Mouse (Mus musculus) heart, postnatal 10 days (tissue): ENCODE measurements around the gene Gm20489. TPM values are rescaled to one million over a fixed set of nuclear protein-coding genes. Genes with fewer than 3 reads are reported as not detected.

Source experiments
- DNase-seq, 2 experiments: peaks; one replicate each; pipeline ENCODE4 v3.0.0; 2021
- intact Hi-C: fragments of 180-260 bp; cut with DNase I; formaldehyde crosslinking; loops from one replicate; pipeline ENCODE4 v1.15.1; 2025
- total RNA-seq, 2 experiments: library from RNA; stranded (reverse); gene quantifications; 2 replicates each; pipeline ENCODE4 v1.2.3; 2021

The Gm20489 gene
- not detected for total RNA-seq

DNA sequence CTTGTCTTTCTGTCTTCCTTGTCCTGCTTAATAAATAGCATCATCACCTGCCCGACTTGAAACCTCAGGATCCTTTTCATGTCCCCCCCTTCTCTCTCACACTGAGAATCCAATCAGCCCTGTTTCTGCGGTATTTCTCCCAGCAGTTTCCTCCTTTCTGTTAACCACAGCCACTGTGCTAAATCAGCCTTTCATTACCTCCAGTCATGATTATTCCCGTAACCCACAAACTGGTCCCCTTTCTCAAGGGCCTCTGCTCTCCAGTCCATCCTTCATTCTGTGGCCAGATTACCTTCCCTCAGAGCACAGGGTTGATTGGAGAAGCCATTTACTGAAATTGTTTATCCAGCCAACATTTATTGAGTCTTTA, at the start of gene Gm20489:
TSS of gene Gm20489 (minus strand) at position 269 of the 370 bp plus-strand sequence.
- no peak for DNase-seq
- intact Hi-C loops = no loop called here

GRCm38 (mm10) chrX:101313625-101314359, 45.0 kb upstream of the Gm20489 start:
- DNase-seq = no peak
- intact Hi-C loops = no loop called here

DNA sequence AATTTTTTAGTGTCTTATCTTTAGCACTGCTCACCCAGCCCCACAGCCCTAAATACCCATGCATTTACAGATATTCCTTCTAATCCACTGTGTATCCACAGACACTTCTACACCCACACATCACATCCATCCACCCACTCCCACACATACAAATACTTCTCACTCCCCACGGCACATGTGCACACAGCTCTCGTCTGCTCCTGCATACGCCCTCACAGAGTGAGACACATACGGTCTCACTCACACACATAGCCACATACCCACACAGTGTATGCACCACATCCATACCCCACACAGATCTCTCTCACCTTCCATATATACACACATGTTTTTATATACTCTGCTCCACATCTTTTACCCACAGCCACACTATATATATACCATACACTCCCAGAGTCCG, 40.5 kb upstream of the Gm20489 start:
- intact Hi-C loops = no loop called here
- DNase-seq = no peak

DNA sequence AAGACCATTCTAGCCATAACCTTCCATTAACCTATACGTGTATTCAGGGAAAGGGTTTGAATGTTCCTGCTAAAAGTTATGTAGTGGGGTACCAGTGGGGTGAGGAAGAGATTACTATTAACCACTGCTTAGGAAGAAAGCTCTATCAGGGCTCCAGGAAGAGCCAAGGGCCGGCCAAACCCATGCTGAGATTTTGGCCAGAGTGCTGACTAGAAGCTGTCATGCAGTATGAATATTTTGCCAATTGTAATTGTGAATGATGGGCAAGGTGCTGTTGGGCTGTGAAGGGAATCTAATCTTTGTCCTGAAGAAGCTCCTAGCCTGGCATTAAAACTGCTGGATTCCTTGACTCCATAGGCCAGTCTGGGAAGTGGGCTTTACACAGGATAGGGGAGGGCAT, 35.8 kb upstream of the Gm20489 start:
- intact Hi-C loops = no loop called here
- DNase-seq = no peak

GRCm38 (mm10) chrX:101301654-101302053, 32.8 kb upstream of the Gm20489 start:
- intact Hi-C loops = no loop called here
- DNase-seq = no peak

- intact Hi-C loops = no loop called here
- peak in 1 of 2 experiments; percentile 18 for DNase-seq
Observed at GRCm38 (mm10) chrX:101300427-101301030, 31.7 kb upstream of the Gm20489 start.

- DNase-seq = no peak
- intact Hi-C loops = no loop called here
Observed at GRCm38 (mm10) chrX:101299473-101300426, 30.9 kb upstream of the Gm20489 start.

GRCm38 (mm10) chrX:101299055-101299454, 30.2 kb upstream of the Gm20489 start, which contains the start of gene Nlgn3:
Nlgn3 (plus strand) TSS chrX:101299168.
- DNase-seq = no peak

GRCm38 (mm10) chrX:101290111-101290510, 21.3 kb upstream of the Gm20489 start:
- DNase-seq = no peak

More at GRCm38 (mm10) chrX:101299055-101299454, 30.2 kb upstream of the Gm20489 start, which contains the start of gene Nlgn3:
- intact Hi-C loops = no loop called here

DNA sequence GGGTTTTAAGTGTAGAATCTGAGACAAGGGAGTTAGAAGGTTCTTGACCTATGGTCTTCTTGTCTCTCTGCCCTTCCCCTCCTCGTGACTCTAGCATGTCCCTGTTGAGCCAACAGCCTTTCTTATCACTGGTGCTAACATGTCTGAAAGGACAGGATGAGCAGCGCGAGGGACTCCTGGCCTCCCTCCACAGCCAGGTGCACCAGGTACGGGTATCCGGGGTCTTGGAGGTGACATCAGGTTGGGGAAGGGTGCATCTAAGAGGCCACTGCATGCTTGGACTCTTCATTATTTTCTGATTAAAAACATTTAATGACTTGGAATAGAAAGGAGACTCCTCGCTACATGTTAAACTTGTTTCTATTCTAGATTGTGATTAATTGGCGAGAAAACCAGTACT, 20.2 kb upstream of the Gm20489 start:
- intact Hi-C loops = no loop called here
- DNase-seq = no peak

More at GRCm38 (mm10) chrX:101290111-101290510, 21.3 kb upstream of the Gm20489 start:
- intact Hi-C loops = no loop called here

GRCm38 (mm10) chrX:101288432-101288831, 19.6 kb upstream of the Gm20489 start:
- intact Hi-C loops = no loop called here
- DNase-seq = no peak

DNA sequence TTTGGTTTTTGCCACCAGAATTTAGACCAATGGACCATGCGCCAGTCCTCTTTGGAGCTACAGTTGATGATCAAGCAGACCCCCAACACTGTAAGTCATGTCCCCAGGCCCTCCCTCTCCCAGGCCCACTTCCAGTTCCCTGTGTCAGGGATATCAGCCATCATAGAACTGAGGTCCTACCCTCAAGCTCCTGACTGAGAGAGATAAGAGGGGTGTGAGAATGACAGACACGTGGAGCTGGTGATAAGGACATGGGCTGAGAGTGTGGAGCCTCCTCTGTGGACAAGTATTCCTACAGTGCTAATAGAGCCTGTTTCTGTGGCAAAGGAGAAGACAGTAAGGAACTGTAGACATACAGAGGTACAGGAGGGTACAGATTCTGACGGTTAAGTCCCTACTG, 18.7 kb upstream of the Gm20489 start:
- DNase-seq = no peak
- intact Hi-C loops = no loop called here

- no peak for DNase-seq
- intact Hi-C loops = loop anchor here (1.0 kb wide), 1 partner anchor 154 kb away; no protein-coding TSS in a partner anchor
Observed at GRCm38 (mm10) chrX:101285953-101286670, 17.3 kb upstream of the Gm20489 start.

GRCm38 (mm10) chrX:101285534-101285933, 16.7 kb upstream of the Gm20489 start:
- intact Hi-C loops = loop anchor here (1.0 kb wide), 1 partner anchor 153 kb away; no protein-coding TSS in a partner anchor
- DNase-seq = peak; percentile 34 to 62

DNA sequence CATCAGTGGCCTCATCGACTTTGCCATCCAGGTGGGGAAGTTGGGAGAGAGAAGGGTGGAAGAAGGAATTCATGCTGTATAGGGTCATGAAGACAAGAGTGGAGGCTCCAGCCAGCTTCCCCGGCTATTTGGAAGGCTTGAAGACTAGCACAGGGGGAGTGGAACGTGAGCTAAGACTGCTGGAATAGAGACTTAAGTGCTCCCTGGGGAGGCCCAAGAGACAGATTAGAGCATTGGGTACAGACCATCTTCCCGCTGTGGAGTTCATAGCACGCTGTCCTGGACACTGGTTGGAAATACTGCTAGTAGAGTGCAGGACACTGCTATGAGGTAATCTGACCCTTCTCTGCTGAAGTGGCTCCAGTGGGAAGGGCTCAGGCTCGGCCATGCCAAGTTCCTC, 14.0 kb upstream of the Gm20489 start:
- intact Hi-C loops = no loop called here
- no peak for DNase-seq

DNA sequence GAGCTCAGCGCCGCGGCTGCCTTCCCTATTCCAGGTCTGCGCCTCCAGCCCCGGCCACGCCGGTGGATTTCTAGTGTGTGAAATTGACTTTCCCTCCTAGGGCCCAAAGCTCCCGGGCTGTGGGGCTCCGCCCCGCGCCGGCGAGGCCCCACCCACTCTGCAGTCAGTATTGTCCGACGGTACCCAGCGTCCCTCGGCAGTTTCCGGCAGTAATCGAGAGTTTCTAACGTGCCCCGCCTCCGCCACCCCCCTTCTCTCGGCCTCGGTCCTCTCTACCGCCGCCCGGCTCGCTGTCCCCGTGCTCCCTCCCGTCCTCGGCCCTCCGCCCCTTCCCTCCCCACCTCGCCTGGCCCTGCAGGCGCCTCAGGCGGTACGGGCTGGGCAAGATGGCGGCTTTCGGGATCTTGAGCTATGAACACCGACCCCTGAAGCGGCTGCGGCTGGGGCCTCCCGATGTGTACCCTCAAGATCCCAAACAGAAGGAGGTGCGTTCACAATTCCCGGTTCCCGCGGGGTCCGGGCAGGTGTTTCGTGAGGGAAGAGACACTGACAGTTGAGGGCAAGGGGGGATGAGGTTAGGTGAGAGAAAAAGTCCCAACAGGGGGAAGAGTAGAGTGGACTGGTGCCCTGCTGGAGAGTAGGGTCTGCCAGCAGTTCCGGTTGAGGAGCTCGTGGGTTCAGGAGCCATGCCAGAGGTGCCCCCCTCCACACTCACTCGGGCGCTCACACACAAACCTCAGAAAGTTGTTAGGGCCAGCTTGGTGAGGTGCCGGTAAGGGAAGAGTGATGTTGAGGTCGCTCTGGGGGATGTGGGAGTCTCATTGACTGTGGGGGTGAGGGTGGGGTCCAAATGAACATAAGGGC, 5.3 kb upstream of the Gm20489 start, which contains the start of gene Med12:
TSS of gene Med12 (plus strand) at position 156 of the 864 bp plus-strand sequence.
- intact Hi-C loops = loop anchor here (2.0 to 10.0 kb wide), 2 partner anchors 19 to 151 kb away; partner anchors contain the start of genes Foxo4, Nono and Zmym3

DNA sequence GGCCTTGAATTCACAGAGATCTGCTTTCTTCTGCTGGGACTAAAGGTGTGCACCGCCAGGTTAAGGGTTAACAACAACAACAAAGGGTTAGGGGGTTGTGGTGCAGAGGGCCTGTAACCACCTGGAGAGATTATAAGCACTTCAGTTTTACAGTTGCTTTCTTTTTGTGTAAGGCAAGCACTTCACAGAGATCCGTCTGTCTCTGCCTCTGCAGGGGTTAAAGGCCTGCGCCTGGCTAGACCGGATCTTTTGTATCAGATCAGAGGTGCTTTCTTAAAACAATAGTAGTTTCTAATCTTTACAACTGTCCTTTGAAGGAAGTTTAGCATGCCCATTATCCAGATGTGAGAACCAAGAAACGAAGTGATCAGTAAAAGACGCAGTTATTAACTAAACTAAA, 4.6 kb upstream of the Gm20489 start:
- intact Hi-C loops = loop anchor here (2.0 to 10.0 kb wide), 2 partner anchors 19 to 151 kb away; partner anchors contain the start of genes Foxo4, Nono and Zmym3
- DNase-seq = no peak

More for the DNA sequence above, 5.3 kb upstream of the Gm20489 start, which contains the start of gene Med12:
- peak; percentile 92 to 94 for DNase-seq

GRCm38 (mm10) chrX:101268025-101268754, 633 bp downstream of the Gm20489 start, which contains the start of gene Il2rg:
Il2rg (minus strand) TSS chrX:101268255.
- DNase-seq = no peak
- intact Hi-C loops = no loop called here
